Mouse (Mus musculus) thymus, adult 2 months (tissue): ENCODE data around the gene Dtd1.

ENCODE experiments used
- CTCF ChIP-seq: fragments of 200-500 bp; IDR thresholded peaks from 2 replicates; pipeline ENCODE4 v1.5.1; 2012; ENCODE audit warnings: mild to moderate bottlenecking, control low read depth, low read length, moderate library complexity, borderline replicate concordance; ENCODE audit not compliant: control insufficient read depth, poor library complexity, insufficient read depth; ENCODE audit errors: extremely low read depth
- POLR2A ChIP-seq: fragments of 200-500 bp; IDR thresholded peaks from 2 replicates; pipeline ENCODE4 v1.6.1; 2012; ENCODE audit warnings: mild to moderate bottlenecking, low read length, control low read depth, moderate library complexity; ENCODE audit not compliant: control insufficient read depth, poor library complexity, insufficient read depth; ENCODE audit errors: extremely low read depth

DNA sequence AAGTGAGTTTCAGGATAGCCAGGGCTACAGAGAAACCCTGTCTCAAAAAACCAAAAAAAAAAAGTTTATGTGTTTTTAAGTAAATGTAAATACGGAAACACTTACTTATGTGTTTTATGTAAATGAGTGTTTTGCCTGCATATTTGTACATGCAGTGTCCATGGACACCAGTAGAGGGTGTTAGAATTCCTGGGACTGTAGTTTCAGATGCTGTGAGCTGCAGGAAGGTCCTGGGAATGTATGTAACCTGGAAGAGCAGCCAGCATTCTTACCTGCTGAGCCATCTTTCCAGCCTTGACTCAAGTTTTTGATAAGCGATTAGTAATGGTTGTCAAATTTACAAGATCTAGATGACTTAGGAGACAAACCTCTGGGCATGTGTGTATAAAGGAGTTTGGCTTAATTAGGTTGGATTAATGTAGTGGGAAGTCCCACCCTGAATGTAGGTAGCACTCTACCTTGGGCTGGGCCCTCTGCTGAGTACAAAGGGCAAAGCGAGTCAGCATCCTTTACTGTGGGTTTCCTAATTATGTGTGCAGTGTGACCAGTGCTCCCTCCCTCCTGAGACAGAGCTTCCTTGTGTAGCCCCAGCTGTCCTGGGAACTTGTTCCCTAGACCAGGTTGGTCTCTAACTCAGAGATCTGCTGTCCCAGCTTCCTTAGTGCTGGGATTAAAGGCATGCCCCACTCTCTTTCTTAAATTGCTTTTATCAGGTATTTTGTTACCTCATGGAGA lies 101.9 kb downstream of the Dtd1 start:
- TF ChIP-seq POLR2A (no peak), CTCF (no peak)
